Mouse (Mus musculus) WW6 (cell line): ENCODE measurements around the gene Aox3.

Source experiments
- DNase-seq: peaks from one replicate; pipeline ENCODE4 v3.0.0-alpha.2; 2013; ENCODE audit warnings: low read depth, low spot score

Aox3 gene

DNA sequence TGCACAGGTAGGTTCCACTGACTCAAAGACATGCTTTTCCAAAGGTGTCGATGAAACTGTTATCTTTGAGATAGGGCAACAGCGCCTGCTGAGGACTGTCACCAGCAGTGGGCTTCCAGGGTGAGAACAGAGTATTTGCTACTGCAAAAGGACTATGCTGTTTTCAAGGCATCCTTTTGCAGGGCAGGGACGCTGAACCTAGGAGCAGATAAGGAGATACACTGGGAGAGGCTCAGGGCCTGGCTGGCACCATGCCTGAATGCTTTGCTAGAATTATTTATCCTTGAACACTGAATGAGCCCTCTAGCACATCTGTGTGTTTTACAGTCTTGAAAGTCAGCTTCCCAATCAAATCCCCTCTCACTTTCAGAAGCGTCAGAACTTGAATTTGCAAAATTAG, 85.5 kb downstream of the Aox3 start:
- DNase-seq: no peak

GRCm38 (mm10) chr1:58210203-58210602, 97.3 kb downstream of the Aox3 start, which contains the start of gene Aox4:
TSS of gene Aox4 (plus strand) at chr1:58210397.
- DNase-seq: no peak

GRCm38 (mm10) chr1:58212805-58213204, 99.9 kb downstream of the Aox3 start:
- no peak for DNase-seq

DNA sequence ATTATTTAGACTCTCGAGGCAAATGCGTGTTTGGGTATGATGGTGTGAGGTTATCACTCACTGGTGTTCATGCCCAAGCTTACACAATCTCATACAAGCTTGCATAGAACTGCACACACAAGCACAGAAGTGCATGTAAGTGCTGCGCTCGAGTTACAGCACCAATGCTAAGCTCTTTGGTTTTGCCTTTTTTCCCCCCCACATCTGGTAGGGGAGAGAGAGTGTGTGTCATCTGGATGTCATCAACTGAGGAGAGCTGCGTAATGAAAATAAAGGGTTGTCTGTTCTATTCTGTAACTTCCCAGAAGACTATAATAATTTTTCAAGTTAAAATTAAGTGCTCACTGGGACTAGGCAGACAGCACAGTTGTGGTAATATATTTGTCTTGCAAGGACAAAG, 100.9 kb downstream of the Aox3 start:
- DNase-seq: no peak

DNA sequence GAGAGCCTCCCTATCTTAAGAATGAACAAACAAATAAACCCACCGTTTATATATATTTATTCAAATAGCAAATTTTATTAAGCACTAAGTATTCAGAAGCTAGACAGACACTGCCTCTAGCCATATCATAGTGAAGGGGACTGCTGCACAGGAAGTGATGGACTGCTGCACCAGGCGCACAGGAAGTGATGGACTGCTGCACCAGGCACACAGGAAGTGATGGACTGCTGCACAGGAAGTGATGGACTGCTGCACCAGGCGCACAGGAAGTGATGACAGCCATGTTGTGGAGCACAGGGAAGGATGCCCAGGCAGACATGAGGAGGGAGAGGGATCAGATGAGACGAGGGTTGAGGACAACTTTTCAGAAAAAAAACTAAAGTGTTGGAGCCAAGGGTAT, 102.4 kb downstream of the Aox3 start:
- DNase-seq: no peak

GRCm38 (mm10) chr1:58215956-58216532, 103.1 kb downstream of the Aox3 start:
- DNase-seq: no peak

GRCm38 (mm10) chr1:58221070-58221469, 108.1 kb downstream of the Aox3 start:
- DNase-seq: no peak

DNA sequence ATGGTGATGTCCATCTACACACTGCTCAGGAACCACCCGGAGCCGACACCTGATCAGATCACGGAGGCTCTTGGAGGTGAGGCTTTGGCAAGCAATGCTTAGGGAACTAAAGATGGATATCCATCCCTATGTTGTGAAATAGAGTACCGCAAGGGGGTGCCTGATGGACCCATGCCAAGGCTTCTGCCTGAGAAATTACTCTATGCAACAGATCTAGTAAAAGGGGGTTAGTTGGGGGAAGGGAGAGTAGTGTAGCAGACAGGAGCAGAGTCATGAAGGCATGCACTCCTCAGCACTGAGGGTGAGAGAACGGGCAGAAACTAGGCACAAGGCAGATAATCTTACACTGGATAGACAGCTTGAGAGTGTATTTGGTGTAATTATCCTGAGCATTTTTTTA, 108.9 kb downstream of the Aox3 start:
- DNase-seq: no peak

- no peak for DNase-seq
Observed at GRCm38 (mm10) chr1:58228086-58228485, 115.2 kb downstream of the Aox3 start.

DNA sequence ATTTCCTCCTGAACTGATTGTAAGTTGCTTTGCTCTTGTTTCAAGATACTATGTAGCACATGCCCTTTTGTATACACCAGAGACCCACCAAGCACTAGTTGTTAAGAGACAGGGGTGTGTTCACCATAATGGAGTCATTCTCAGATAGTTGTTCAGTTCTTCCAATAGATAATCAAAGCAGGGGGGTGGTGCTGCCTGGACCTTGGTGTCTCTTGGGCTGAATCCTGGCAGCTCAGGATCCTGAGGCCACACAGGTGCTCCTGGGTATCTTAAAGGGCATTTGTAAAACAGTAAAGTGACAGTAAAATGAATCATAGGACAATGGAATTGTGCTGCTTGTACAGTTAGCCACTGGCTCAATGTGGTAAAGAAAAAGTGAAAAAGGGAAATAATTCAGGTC, 116.0 kb downstream of the Aox3 start:
- DNase-seq: no peak

DNA sequence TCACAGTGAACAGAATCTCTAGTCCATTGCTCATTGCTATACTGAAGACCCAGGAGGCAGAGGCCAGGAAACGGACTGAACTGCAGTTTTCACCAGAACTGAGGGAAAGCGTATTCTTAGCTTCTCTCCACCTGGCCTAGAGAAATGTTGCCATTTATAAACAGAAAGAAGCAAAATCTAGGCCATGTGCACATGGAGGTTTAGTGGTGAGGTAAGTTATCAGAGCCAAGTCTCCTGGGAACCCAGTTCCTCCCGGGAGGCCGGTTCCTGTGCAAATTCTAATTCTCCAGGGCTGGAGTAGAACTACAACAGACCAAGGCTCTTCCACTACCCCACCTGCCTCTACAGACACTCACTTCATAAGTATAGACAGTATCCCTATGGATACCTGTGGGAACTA, 116.8 kb downstream of the Aox3 start:
- DNase-seq: no peak

GRCm38 (mm10) chr1:58230542-58230941, 117.6 kb downstream of the Aox3 start:
- no peak for DNase-seq

GRCm38 (mm10) chr1:58235405-58235804, 122.5 kb downstream of the Aox3 start:
- DNase-seq: no peak

- DNase-seq: no peak
Observed at GRCm38 (mm10) chr1:58237527-58238299, 124.8 kb downstream of the Aox3 start.

DNA sequence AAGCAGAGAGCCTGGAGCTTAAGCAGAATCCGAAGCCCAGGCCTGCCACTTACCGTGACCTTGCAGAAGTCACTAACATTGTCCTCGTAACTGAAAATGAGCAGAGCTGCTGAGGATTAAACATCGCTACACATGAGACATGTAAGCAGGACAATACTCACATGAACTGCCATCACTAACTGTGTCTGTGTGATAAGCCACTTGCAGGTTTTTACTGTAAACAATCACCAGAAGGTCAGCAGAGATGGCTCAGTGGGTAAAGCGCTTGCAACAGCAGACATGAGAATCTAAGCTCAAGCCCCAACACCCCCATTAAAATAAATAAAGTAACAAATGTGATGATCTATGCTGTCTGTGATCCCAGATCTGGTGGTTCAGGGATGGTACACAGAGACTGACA, 125.5 kb downstream of the Aox3 start:
- DNase-seq: no peak

GRCm38 (mm10) chr1:58238961-58239360, 126.0 kb downstream of the Aox3 start:
- DNase-seq: no peak

DNA sequence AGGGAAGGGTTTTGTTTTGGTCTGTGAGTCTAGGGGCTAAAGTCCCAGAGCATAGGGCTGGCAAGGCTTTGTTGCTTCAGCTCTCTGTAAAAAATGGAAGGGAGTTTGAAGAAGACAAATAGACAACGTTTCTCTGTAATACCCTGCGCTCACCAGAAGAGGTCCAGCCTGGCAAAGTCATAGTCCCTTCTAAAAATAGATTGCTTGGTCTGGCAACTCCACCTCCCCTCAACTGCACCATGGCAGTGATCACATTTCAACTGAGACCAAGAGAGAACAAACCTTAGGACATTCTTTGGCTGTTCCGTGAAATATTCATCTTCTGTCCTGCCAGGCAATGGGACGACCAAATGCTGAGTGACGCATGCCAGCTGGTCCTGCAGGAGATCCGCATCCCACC, 127.4 kb downstream of the Aox3 start:
- DNase-seq: no peak

DNA sequence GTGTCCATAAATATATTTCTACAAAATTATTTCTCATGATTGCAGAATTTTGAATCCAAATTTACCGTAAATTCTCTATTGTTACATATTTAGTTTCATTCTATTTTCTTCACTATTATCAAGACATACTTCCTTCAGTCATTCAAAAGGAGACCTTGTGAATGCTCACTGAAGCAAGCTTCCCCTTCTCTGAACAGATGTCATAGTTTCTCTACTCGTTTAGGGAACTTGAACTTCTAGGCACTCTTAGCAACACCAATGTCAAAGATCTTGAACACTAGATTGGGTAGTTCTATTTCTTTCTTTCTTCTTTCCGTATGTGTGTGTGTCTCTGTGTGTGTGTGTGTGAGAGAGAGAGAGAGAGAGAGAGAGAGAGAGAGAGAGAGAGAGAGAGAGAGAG, 131.6 kb downstream of the Aox3 start:
- DNase-seq: no peak

GRCm38 (mm10) chr1:58248518-58248917, 135.6 kb downstream of the Aox3 start:
- no peak for DNase-seq
